Mouse (Mus musculus): ENCODE results near the gene Cobl. TPM values are rescaled to one million over a fixed set of nuclear protein-coding genes. Genes with fewer than 3 reads are reported as not detected.
A peak's percentile ranks its signal among the peaks of the same experiment; 100 is the strongest.

Gene Cobl
- total RNA-seq, 2 experiments from 2014 or later, result 15.2 to 16.7 TPM

DNA sequence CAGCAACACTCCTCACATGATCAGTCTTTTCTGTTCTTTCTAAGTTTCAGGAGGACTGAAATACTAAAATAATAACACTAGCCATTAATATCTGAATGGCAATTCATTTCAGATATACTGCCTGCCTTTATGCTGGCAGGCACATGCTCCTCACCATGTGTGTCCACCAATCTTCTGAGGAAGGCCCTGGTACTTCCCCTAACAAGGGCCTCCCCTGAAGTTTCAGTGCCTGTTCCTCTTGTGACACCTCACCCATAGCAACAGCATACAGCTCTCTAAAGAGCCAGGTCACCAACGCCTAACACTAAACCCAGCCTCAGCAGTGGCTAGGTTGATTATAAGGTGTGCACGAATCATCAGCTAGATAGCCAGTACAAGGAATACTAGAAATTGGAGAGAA is 20.5 kb downstream of the Cobl start:
- no peak for DNase-seq

- no peak for DNase-seq
Observed at GRCm38 (mm10) chr11:12443614-12444013, 21.1 kb downstream of the Cobl start.

DNA sequence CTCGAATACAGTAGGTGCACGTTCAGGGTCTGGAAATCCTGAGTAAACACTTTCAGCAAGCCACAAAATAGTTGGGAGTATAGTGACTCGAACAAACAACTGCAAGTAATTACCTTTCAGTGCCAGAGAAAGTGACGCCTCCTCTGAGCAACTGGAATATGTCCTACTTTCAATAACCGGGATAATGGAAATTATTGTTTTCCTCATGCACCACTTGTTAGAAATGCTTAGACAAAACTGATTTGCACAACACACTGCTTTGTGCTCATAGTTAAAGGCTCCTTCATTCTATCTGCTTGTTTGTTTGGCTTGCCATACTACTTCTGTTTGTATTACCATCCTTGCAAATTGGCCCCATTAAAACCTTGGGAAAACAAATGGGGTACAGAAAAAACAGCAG is 21.6 kb downstream of the Cobl start:
- DNase-seq, result no peak

GRCm38 (mm10) chr11:12442283-12442682 is 22.5 kb downstream of the Cobl start:
- DNase-seq, result no peak

DNA sequence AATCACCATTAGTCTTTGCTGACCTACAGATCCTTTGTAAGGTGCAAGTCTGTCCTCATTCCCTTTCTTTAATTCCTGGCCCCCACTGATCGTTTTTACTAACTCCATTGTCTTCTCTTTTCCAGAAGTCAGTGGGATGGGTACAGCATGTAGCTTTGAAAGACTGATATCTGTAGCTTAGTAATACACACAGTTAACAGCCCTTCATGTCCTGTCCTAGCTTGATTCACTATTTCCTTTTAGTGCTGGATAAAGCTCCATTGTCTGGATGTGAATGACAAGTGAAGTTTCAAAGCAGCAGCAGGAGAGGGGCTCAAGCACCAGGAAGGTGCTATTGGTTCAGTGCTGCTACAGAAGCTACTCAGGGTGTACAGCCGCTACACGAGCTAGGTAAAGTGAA is 28.9 kb downstream of the Cobl start:
- no peak for DNase-seq

- no peak for DNase-seq
Observed at GRCm38 (mm10) chr11:12435018-12435417, 29.7 kb downstream of the Cobl start.

DNA sequence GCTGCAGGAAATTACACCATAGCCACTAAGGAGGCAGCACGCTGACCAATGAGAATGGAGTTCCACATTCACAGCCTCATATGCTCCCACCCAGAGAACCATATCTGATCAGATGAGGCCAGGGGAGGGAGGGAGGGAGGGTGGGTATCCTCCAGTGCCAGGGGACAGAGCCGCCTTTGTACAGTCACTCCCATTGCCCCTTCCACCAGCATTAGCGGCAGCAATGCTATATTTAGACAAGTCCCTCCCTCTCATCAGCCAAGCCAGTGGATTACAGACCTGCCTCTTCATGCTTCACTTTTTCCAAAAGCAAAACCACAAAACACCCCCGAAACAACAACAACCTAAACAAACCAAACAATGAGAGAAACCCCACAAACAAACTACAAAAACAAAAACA is 30.2 kb downstream of the Cobl start:
- DNase-seq, result no peak

- no peak for DNase-seq
Observed at GRCm38 (mm10) chr11:12431911-12432310, 32.8 kb downstream of the Cobl start.

- no peak for DNase-seq
Observed at GRCm38 (mm10) chr11:12430231-12431041, 34.3 kb downstream of the Cobl start.

DNA sequence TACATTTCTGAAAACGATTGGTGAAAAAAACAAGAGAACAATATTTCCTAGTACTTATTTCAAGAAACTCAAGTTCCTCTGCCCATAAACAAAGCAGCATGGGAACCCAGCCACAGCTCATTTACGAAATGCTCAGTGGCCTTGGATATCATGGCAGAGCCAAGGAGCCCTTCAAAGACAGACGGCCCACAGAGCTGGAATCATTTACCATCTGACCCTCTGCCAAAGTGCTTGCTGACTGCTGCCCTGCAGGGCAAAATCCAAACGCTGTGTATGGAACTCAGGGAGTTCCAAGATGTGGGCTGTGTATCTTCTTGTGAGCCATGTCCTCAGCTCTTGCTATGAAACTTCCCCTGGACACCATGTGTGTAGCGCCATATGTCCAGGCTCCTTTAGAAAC is 38.0 kb downstream of the Cobl start:
- DNase-seq, result no peak

DNA sequence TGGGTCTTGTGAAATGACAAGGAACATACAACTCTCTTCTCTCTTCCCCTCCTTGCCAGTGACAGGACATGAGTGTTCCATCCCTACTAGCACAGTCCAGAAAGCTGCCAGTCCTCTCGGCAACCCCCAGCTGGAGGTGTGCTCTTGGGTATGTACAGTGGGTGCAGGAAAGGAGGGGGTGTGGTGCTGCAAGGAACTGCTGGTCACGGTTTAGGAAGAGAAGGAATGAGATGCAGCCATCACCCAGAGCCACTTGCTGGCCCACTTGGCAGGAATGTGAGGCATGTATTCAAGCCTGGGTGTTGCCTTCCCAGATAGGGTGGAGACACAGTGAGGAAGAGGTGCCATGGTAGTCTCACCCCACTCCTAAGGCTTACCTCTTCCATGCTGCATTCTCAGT is 40.6 kb downstream of the Cobl start:
- no peak for DNase-seq

DNA sequence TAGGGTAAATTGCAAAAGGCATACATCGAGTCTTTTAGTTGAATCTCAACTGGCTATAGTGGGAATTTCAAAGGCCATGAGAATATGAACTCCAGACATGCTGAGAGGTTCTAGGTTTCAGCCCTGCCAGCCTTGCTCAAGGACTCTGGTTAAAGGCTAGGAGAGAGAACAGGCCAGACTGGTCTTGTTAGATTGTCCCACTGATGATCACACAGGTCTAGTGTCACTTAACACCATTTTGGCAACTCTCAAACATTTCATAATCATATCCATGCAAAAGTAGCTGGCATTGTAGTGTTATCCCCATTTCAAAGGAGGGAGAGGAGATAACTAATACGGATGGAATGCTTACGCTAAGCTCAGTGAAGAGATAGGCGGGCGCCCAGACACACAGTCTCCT is 43.6 kb downstream of the Cobl start:
- DNase-seq, result no peak

DNA sequence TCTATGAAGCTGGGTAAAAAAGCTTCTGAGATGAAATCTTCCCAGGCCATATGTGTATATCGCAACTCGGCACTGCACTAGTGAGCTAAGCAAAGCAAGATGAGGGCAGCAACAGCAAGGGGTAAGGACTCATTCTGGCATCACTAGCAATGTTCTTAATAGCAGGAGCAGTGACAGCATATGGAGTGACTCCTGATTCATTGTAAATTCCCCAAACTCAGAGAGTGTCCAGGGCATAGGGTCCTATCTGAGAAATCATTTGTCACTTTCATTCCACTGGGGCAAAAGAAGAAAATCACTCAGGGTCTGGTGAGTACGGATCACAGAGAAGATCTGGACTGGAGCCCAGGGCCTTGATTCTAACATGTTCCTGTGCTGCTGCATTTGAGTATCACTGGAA is 44.6 kb downstream of the Cobl start:
- DNase-seq, result no peak

- peak; percentile 22 to 29 for DNase-seq
Observed at GRCm38 (mm10) chr11:12416899-12417298, 47.9 kb downstream of the Cobl start.

DNA sequence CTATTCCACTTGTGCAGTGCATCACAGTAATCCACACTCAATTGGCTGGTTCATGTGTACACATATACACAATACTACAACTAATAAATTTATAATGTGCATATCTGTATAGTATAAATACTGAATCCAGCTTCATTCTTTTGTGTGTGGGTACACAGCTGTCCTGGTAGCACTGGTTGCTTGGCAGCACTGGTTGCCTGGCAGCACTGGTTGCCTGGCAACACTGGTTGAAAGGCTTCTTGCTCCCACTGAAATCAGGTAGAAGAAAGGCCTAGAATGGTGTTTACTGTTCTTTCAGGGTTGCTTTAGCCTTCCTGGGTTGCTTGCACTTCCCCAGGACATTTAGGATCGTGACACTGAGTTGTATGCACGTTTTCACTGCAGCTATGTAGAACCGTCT is 49.4 kb downstream of the Cobl start:
- DNase-seq, result no peak

DNA sequence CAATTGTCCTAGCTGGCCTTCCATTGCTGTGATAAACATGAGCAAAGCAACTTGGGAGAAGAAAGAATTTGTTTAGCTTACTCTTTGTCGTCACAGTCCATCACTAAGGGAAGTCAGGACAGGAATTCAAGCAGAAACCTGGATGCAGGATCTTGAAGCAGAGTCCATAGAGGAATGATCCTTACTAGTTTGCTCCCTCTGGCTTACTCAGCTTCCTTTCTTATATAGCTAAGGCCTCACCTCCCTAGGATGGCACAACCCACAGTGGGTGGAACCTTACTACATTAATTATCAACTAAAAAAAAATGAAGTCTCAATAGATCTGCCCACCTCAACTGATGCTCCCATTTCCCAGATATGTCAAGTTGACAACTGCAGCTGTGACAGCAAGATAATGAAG is 52.8 kb downstream of the Cobl start:
- DNase-seq, result no peak

- no peak for DNase-seq
Observed at GRCm38 (mm10) chr11:12411075-12411807, 53.5 kb downstream of the Cobl start.

GRCm38 (mm10) chr11:12409463-12409862 is 55.3 kb downstream of the Cobl start:
- DNase-seq, result no peak

GRCm38 (mm10) chr11:12407834-12408233 is 56.9 kb downstream of the Cobl start:
- DNase-seq, result no peak

- no peak for DNase-seq
Observed at GRCm38 (mm10) chr11:12399903-12400302, 64.9 kb downstream of the Cobl start.

DNA sequence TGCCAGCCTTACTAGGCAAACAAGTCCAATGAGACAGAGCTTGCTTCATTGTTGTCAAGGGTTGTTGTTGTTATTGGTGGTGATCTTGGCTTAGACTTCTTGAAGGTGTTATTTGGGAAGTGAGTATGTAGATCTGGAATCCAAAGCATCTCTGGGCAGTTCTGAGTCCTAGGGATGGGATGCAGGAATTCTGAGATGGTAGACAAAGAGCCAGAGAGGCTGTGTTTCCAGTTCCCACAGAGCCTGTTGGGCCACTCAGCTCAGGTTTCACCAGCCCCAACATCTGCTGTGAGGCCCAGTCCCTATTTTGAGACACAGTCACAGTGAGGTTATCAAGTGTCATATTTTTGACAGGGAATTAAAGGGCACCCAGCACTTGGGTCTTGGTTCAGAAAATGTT is 68.6 kb downstream of the Cobl start:
- no peak for DNase-seq

GRCm38 (mm10) chr11:12394701-12395100 is 70.1 kb downstream of the Cobl start:
- DNase-seq, result no peak

DNA sequence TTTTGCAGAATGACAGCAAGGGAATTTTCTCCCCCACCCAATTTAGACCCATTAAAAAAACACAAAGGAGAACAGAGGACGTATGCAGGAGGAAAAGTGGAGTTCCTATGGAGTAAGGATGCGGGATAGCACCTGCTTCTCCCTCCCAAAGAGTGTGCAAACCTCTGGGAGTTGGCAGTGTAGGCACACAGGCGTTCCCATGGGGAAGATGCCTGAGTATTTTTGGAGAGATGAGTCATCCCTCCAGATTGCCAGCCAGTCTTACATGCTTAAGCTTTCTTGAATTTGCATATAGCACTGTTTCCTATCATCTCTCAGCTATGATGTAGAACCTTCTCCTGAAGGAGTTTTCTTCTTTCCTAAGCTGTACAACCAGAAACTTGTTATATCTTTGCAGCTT is 70.6 kb downstream of the Cobl start:
- DNase-seq, result peak; percentile 41 to 47

GRCm38 (mm10) chr11:12384826-12385225 is 79.9 kb downstream of the Cobl start:
- DNase-seq, result peak in 1 of 2 experiments; percentile 14

Measured in layer of hippocampus, postnatal 36 days (tissue).